Mouse (Mus musculus) midbrain, embryonic 10.5 days (tissue): ENCODE data around the gene Dlk2. TPM values are rescaled to one million over a fixed set of nuclear protein-coding genes. Genes with fewer than 3 reads are reported as not detected.

Experiments
- DNase-seq: peaks from one replicate; pipeline ENCODE4 v3.0.0-alpha.2; 2017; ENCODE audit warnings: low spot score
- H3K27ac ChIP-seq: fragments of 300-500 bp; sonication (generic); replicated peaks from 2 replicates; pipeline ENCODE4 v1.5.1; 2016; ENCODE audit warnings: mild to moderate bottlenecking
- H3K27me3 ChIP-seq: fragments of 300-500 bp; sonication (generic); 2 replicates; pipeline ENCODE4 v1.6.1; 2016; ENCODE audit warnings: low read depth, mild to moderate bottlenecking; ENCODE audit not compliant: poor library complexity, severe bottlenecking
- H3K36me3 ChIP-seq: fragments of 300-500 bp; sonication (generic); 2 replicates; pipeline ENCODE4 v1.6.1; 2016; ENCODE audit warnings: mild to moderate bottlenecking, moderate library complexity
- H3K4me1 ChIP-seq: fragments of 300-500 bp; sonication (generic); 2 replicates; pipeline ENCODE4 v1.6.1; 2016
- H3K4me3 ChIP-seq: fragments of 300-500 bp; sonication (generic); 2 replicates; pipeline ENCODE4 v1.5.1; 2016; ENCODE audit warnings: mild to moderate bottlenecking, moderate library complexity
- H3K9me3 ChIP-seq: fragments of 300-500 bp; sonication (generic); replicated peaks from 2 replicates; pipeline ENCODE4 v1.6.1; 2016; ENCODE audit warnings: mild to moderate bottlenecking
- WGBS: fragments of 180-500 bp; shearing (Covaris S2); methylation state at CpG from one replicate; pipeline ENCODE4 v1.1.7; 2016; 5-methylcytosine and 5-hydroxymethylcytosine counted together
- polyA plus RNA-seq: library from polyadenylated mRNA; unstranded; fragments of >200 nt; fragmentation: Nextera tagmentation; extraction: Ambion mirVana; gene quantifications from 2 replicates; pipeline ENCODE4 v1.2.1, GENCODE M21; 2016

Dlk2 gene
- polyA plus RNA-seq, 1 experiment from 2014 or later = 0.68 TPM

GRCm38 (mm10) chr17:46265502-46265901 lies 31.7 kb upstream of the Dlk2 start:
- Histone ChIP-seq H3K27ac (no peak overlapping the region), H3K27me3 (no peaks in the 10 kb centered on the region), H3K9me3 (no peaks in the 10 kb centered on the region), H3K36me3 (peaks cover 100% of the 10 kb centered on the region), H3K4me3 (no peak overlapping the region), H3K4me1 (peaks cover 4% of the 10 kb centered on the region; the same call in 1 of the 2 replicates)
- 88% methylated on average over 12 of the region's 12 CpGs for WGBS
- no peak for DNase-seq

- Histone ChIP-seq H3K27ac (no peak overlapping the region), H3K27me3 (no peaks in the 10 kb centered on the region), H3K4me3 (no peak overlapping the region), H3K36me3 (peaks cover 100% of the 10 kb centered on the region), H3K9me3 (no peaks in the 10 kb centered on the region), H3K4me1 (peaks cover 4% of the 10 kb centered on the region; the same call in 1 of the 2 replicates)
- peak; percentile 75 for DNase-seq
- 31% methylated on average over 14 of the region's 14 CpGs for WGBS
These were observed 31.2 kb upstream of the Dlk2 start for GRCm38 (mm10) chr17:46265918-46266618.

- Histone ChIP-seq H3K36me3 (peaks cover 100% of the 10 kb centered on the region), H3K9me3 (no peaks in the 10 kb centered on the region), H3K4me3 (no peak overlapping the region), H3K4me1 (peaks cover 4% of the 10 kb centered on the region; the same call in 1 of the 2 replicates), H3K27me3 (no peaks in the 10 kb centered on the region), H3K27ac (no peak overlapping the region)
- DNase-seq = no peak
- 77% methylated on average over 6 of the region's 6 CpGs for WGBS
These were observed 30.2 kb upstream of the Dlk2 start for GRCm38 (mm10) chr17:46266986-46267385.

- H3K4me1 ChIP-seq = peaks cover 4% of the 10 kb centered on the region; the same call in 1 of the 2 replicates
- H3K9me3 ChIP-seq = no peaks in the 10 kb centered on the region
- no peak overlapping the region for H3K27ac ChIP-seq
- WGBS = 84% methylated on average over 7 of the region's 7 CpGs
- no peak overlapping the region for H3K4me3 ChIP-seq
- H3K27me3 ChIP-seq = no peaks in the 10 kb centered on the region
- DNase-seq = no peak
- H3K36me3 ChIP-seq = peaks cover 100% of the 10 kb centered on the region
These were observed 29.7 kb upstream of the Dlk2 start for GRCm38 (mm10) chr17:46267511-46267910.

DNA sequence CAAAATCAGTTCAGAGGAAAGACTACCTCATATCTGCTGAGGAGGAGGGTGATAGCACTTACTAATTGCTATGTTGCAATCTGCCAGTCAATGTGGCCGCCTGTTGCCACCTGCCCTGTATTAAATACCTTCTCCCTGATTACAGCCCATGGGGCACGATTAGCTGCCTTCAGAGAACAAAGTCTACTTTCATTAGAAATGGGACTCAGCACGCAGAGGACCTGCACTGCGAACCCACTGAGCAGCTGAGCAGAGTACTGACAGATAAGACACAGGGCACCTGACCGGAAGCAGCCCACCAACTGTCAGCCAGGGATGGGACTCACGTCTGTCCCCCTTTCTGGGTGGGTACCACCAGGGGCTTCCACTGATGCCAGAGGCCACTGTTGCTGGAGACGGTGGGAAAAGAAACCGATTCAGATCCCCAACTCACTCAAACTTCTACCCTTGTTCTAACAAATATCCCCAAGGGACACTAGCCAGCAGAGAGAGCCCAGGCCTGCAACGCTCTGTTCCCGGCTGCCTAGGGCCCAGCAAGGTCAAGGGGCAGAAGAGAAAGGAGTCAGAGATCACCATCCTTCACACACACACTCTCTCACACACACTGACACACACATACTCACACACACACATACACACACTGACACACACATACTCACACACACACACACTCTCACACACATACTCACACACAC lies 29.0 kb upstream of the Dlk2 start:
- Histone ChIP-seq H3K4me3 (no peak overlapping the region), H3K36me3 (peaks cover 100% of the 10 kb centered on the region), H3K27me3 (no peaks in the 10 kb centered on the region), H3K4me1 (peaks cover 4% of the 10 kb centered on the region; the same call in 1 of the 2 replicates), H3K27ac (no peak overlapping the region), H3K9me3 (no peaks in the 10 kb centered on the region)
- DNase-seq = no peak
- 87% methylated on average over 10 of the region's 10 CpGs for WGBS

- WGBS = 91% methylated on average over 19 of the region's 19 CpGs
- no peaks in the 10 kb centered on the region for H3K27me3 ChIP-seq
- H3K27ac ChIP-seq = no peak overlapping the region
- peaks cover 4% of the 10 kb centered on the region; the same call in 1 of the 2 replicates for H3K4me1 ChIP-seq
- H3K36me3 ChIP-seq = peaks cover 98% of the 10 kb centered on the region
- H3K9me3 ChIP-seq = no peaks in the 10 kb centered on the region
- no peak overlapping the region for H3K4me3 ChIP-seq
- no peak for DNase-seq
These were observed 27.3 kb upstream of the Dlk2 start for GRCm38 (mm10) chr17:46269771-46270534.

- no peaks in the 10 kb centered on the region for H3K4me1 ChIP-seq
- no peak overlapping the region for H3K4me3 ChIP-seq
- no peak for DNase-seq
- H3K27me3 ChIP-seq = no peaks in the 10 kb centered on the region
- WGBS = 93% methylated on average over 2 of the region's 2 CpGs
- peaks cover 96% of the 10 kb centered on the region for H3K36me3 ChIP-seq
- no peaks in the 10 kb centered on the region for H3K9me3 ChIP-seq
- no peak overlapping the region; the same call in 1 of the 2 replicates for H3K27ac ChIP-seq
These were observed 25.2 kb upstream of the Dlk2 start for GRCm38 (mm10) chr17:46272058-46272457.

GRCm38 (mm10) chr17:46272675-46273074 lies 24.5 kb upstream of the Dlk2 start:
- Histone ChIP-seq H3K4me3 (no peak overlapping the region), H3K4me1 (no peaks in the 10 kb centered on the region), H3K27ac (no peak overlapping the region), H3K9me3 (no peaks in the 10 kb centered on the region), H3K27me3 (no peaks in the 10 kb centered on the region), H3K36me3 (peaks cover 96% of the 10 kb centered on the region)
- no peak for DNase-seq
- WGBS = 93% methylated on average over 5 of the region's 5 CpGs

GRCm38 (mm10) chr17:46273803-46274236 lies 23.4 kb upstream of the Dlk2 start:
- Histone ChIP-seq H3K27ac (no peak overlapping the region), H3K4me1 (no peaks in the 10 kb centered on the region), H3K27me3 (no peaks in the 10 kb centered on the region), H3K4me3 (no peak overlapping the region), H3K9me3 (no peaks in the 10 kb centered on the region), H3K36me3 (peaks cover 96% of the 10 kb centered on the region)
- DNase-seq = no peak
- 76% methylated on average over 1 of the region's 1 CpGs for WGBS

- no peak overlapping the region for H3K27ac ChIP-seq
- H3K9me3 ChIP-seq = no peaks in the 10 kb centered on the region
- DNase-seq = no peak
- no peaks in the 10 kb centered on the region for H3K27me3 ChIP-seq
- no peaks in the 10 kb centered on the region for H3K4me1 ChIP-seq
- H3K4me3 ChIP-seq = no peak overlapping the region
- H3K36me3 ChIP-seq = peaks cover 96% of the 10 kb centered on the region
- 74% methylated on average over 6 of the region's 6 CpGs for WGBS
These were observed 22.8 kb upstream of the Dlk2 start for GRCm38 (mm10) chr17:46274465-46274864.

GRCm38 (mm10) chr17:46275034-46275433 lies 22.2 kb upstream of the Dlk2 start:
- no peak for DNase-seq
- Histone ChIP-seq H3K36me3 (peaks cover 96% of the 10 kb centered on the region), H3K9me3 (no peaks in the 10 kb centered on the region), H3K27me3 (no peaks in the 10 kb centered on the region), H3K4me1 (no peaks in the 10 kb centered on the region), H3K4me3 (no peak overlapping the region), H3K27ac (no peak overlapping the region)
- WGBS = 86% methylated on average over 6 of the region's 6 CpGs

GRCm38 (mm10) chr17:46275506-46275905 lies 21.7 kb upstream of the Dlk2 start:
- Histone ChIP-seq H3K27me3 (no peaks in the 10 kb centered on the region), H3K9me3 (no peaks in the 10 kb centered on the region), H3K27ac (no peak overlapping the region), H3K4me3 (no peak overlapping the region), H3K36me3 (peaks cover 96% of the 10 kb centered on the region), H3K4me1 (no peaks in the 10 kb centered on the region)
- WGBS = 91% methylated on average over 10 of the region's 10 CpGs
- no peak for DNase-seq
